ENCODE assay signal across 14 mouse cellular contexts in the genomic region with DNA sequence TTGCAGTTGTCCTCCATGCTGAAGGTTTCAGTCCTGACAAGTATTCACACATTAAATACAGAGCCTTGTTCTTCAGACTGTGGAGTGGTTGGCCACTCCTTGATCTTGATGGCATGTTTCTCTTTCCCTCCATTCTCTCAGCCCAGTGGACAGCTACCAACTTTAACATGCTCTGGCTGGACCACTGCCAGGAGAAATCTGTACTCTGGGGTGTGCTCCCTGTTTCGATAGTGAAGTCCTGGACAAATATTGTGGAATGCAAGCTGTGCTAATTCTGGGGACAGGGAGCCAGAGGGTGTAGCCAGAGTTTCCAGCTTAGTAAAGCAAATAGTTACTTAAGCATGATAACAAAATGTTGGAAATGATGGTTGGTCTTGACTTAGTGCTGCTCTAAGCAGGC. TPM values are rescaled to one million over a fixed set of nuclear protein-coding genes. Genes with fewer than 3 reads are reported as not detected.
DNase-seq lines count a peak whose midpoint lies in the region; ATAC-seq and TF ChIP-seq lines count a peak whose summit lies in the region.
"Had no signal": no experiment of that assay in that cellular context is flagged by ENCODE, and none has a peak within 500 bp of the region (broad histone marks: within the 10 kb centered on the region; RNA-seq: fewer than 3 reads in every experiment).

No protein-coding gene starts in this region.

- H3K36me3 ChIP-seq in heart, embryonic 14.5 days (ENCODE audit: control insufficient read depth, insufficient read depth, low read length) = peaks cover 27% of the 10 kb centered on the region
- H3K36me3 ChIP-seq in lung, embryonic 16.5 days (ENCODE audit: control insufficient read depth, insufficient read depth, low read length) = peaks cover under 1% of the 10 kb centered on the region

- H3K9me3 ChIP-seq in heart, embryonic 14.5 days (ENCODE audit: control insufficient read depth, low read length) = no peaks in the 10 kb centered on the region
- no peaks in the 10 kb centered on the region for H3K9me3 ChIP-seq in lung, embryonic 16.5 days (ENCODE audit: control insufficient read depth, low read length)
- H3K9me3 ChIP-seq: limb, embryonic 12.5 days; midbrain, embryonic 13.5 days; neural tube, embryonic 15.5 days had no signal

- TF ChIP-seq CTCF in layer of hippocampus, adult 2 months (conservative IDR thresholded peaks at IDR 0.05) = no peak

- 0 out of 2 replicates have a peak, but pooled peaks have one; percentile 64 for ATAC-seq in heart, embryonic 14.5 days (ENCODE audit: insufficient number of reproducible peaks, insufficient read depth, low FRiP score, low read depth)
- peak; percentile 84 for ATAC-seq in lung, embryonic 16.5 days (ENCODE audit: low read depth)
- ATAC-seq: hindbrain, postnatal 0 days; midbrain, embryonic 13.5 days; Patski had no signal

- peak; percentile 17 for DNase-seq in gastrocnemius, postnatal 14 days
- no peak for DNase-seq in gastrocnemius, adult 8-10 months (ENCODE audit: low spot score in 2 of 2)
- peak; percentile 70 for DNase-seq in adipocyte (ENCODE audit: low spot score)
- DNase-seq in spleen, postnatal 4 days (ENCODE audit: low spot score in 2 of 2) = no peak
- DNase-seq in layer of hippocampus, adult 2 months (ENCODE audit: low spot score in 2 of 2) = no peak
- DNase-seq in layer of hippocampus, adult 11-12 months (ENCODE audit: low spot score) = no peak
- DNase-seq: spleen, adult 18-20 months had no signal

- no peak overlapping the region for H3K4me3 ChIP-seq in heart, embryonic 14.5 days (ENCODE audit: control insufficient read depth in 1 of 2, insufficient read depth in 1 of 2, low read depth in 1 of 2, low read length in 2 of 2)
- no peak overlapping the region for H3K4me3 ChIP-seq in lung, embryonic 16.5 days (ENCODE audit: low read length)
- no peak overlapping the region for H3K4me3 ChIP-seq in layer of hippocampus, adult 2 months
- H3K4me3 ChIP-seq: limb, embryonic 12.5 days; midbrain, embryonic 13.5 days; neural tube, embryonic 15.5 days had no signal

- H3K27ac ChIP-seq in heart, embryonic 14.5 days (replicated peaks in 1 of 2; ENCODE audit: control insufficient read depth in 1 of 2, insufficient read depth in 1 of 2, low read depth in 2 of 2, low read length in 2 of 2) = peak overlapping the region; percentile 15 to 47
- peak overlapping the region; percentile 82 for H3K27ac ChIP-seq in lung, embryonic 16.5 days (ENCODE audit: low read length)
- no peak overlapping the region for H3K27ac ChIP-seq in layer of hippocampus, adult 2 months
- H3K27ac ChIP-seq: hindbrain, postnatal 0 days; limb, embryonic 12.5 days; midbrain, embryonic 13.5 days; neural tube, embryonic 15.5 days had no signal

- H3K9ac ChIP-seq in heart, embryonic 14.5 days (ENCODE audit: low read length) = no peak overlapping the region
- no peak overlapping the region for H3K9ac ChIP-seq in lung, embryonic 16.5 days (ENCODE audit: low read length)
- H3K9ac ChIP-seq: limb, embryonic 12.5 days; midbrain, embryonic 13.5 days; neural tube, embryonic 15.5 days had no signal

- peaks cover 5 to 16% of the 10 kb centered on the region in 2 experiments for H3K4me1 ChIP-seq in heart, embryonic 14.5 days (ENCODE audit: control insufficient read depth in 2 of 2, insufficient read depth in 2 of 2, low read length in 2 of 2)
- H3K4me1 ChIP-seq in lung, embryonic 16.5 days (replicated peaks; ENCODE audit: control insufficient read depth, insufficient read depth, low read length) = 0 out of 2 replicates have a peak, but pooled peaks cover 8% of the 10 kb centered on the region
- H3K4me1 ChIP-seq: midbrain, embryonic 13.5 days had no signal

- 18% methylated on average over 1 of the region's 1 CpGs for WGBS in heart, embryonic 14.5 days
- 25% methylated on average over 1 of the region's 1 CpGs for WGBS in lung, embryonic 16.5 days

- intact Hi-C loops in gastrocnemius, postnatal 14 days (cut with DNase I; ENCODE audit: low total_unique reads) = loop anchor here (10.0 kb wide), 1 partner anchor 46 kb away; no protein-coding TSS in a partner anchor

- no peak overlapping the region for H3K4me2 ChIP-seq in heart, embryonic 14.5 days (ENCODE audit: low read length)
- H3K4me2 ChIP-seq in lung, embryonic 16.5 days (ENCODE audit: low read depth, low read length) = no peak overlapping the region
- H3K4me2 ChIP-seq: limb, embryonic 12.5 days; midbrain, embryonic 13.5 days; neural tube, embryonic 15.5 days had no signal

- no peaks in the 10 kb centered on the region for H3K27me3 ChIP-seq in heart, embryonic 14.5 days (ENCODE audit: control insufficient read depth, insufficient read depth, low read length)
- H3K27me3 ChIP-seq in lung, embryonic 16.5 days (ENCODE audit: control insufficient read depth, insufficient read depth, low read depth, low read length) = no peaks in the 10 kb centered on the region
- H3K27me3 ChIP-seq: limb, embryonic 12.5 days; midbrain, embryonic 13.5 days; neural tube, embryonic 15.5 days; Patski had no signal

RNA-seq across cellular contexts. Expression of a gene that starts 24.0 kb away (rescaled TPM):
- total RNA-seq in gastrocnemius, postnatal 14 days (2021) = 1 to 10 TPM; 1.0 to 1.1 TPM
- 1 to 10 TPM; 1.2 to 1.4 (median 1.3) TPM for total RNA-seq in gastrocnemius, adult 8-10 months (2022)
- polyA plus RNA-seq in heart, embryonic 14.5 days (2014; fragmentation: Nextera tagmentation; extraction: Ambion mirVana) = 3.1 and 3.7 TPM in 2 replicates
- 4.2 TPM in 2 replicates for polyA plus RNA-seq in lung, embryonic 16.5 days (2015; fragmentation: Nextera tagmentation; extraction: Ambion mirVana)
- total RNA-seq in layer of hippocampus, adult 2 months (2021) = under 1 TPM; 0.41 to 0.64 TPM

RNA-seq across cellular contexts. Expression of a gene that starts 28.5 kb away (rescaled TPM):
- 10 to 100 TPM; 66.1 to 78.8 TPM for total RNA-seq in gastrocnemius, postnatal 14 days (2021)
- 10 to 100 TPM; 73.0 to 79.7 (median 76.5) TPM for total RNA-seq in gastrocnemius, adult 8-10 months (2022)
- 27.4 and 32.4 TPM in 2 replicates for polyA plus RNA-seq in heart, embryonic 14.5 days (2014; fragmentation: Nextera tagmentation; extraction: Ambion mirVana)
- polyA plus RNA-seq in lung, embryonic 16.5 days (2015; fragmentation: Nextera tagmentation; extraction: Ambion mirVana) = 70.5 and 82.9 TPM in 2 replicates
- total RNA-seq in layer of hippocampus, adult 2 months (2021) = 100 to 1,000 TPM; 159 to 161 TPM

Comparison
In these comparisons a context has a peak if more than half of its experiments do, and no peak if none do; other contexts are left out.
1. DNase-seq: peak in gastrocnemius, postnatal 14 days (single experiment) and adipocyte (single experiment); none in gastrocnemius, adult 8-10 months (0 of 2), spleen, postnatal 4 days (0 of 2), layer of hippocampus, adult 2 months (0 of 2) and layer of hippocampus, adult 11-12 months (single experiment).